Mouse (Mus musculus): Measurements from ENCODE around the gene Esyt3.

Esyt3 gene

DNA sequence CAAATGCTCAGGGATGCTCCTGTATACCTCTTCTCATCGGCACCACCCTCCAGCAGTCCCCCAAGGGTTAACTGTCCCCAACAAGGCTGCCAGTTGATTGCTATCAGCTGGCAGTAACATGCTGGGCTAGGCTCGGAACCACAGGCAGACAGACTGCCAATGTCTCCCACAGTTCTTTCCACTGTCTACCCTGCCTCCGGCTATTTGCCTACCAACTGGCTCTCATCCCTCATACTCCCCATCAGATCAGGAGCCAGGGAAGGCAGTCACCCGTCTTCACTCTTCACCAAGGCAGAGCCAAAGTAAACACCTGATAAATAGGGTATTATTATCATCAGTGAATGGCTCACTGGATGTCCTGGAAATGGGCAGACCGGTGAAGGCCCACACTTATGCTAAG, 3.6 kb downstream of the Esyt3 start:
- no peak for DNase-seq (ENCODE audit: low spot score)

DNA sequence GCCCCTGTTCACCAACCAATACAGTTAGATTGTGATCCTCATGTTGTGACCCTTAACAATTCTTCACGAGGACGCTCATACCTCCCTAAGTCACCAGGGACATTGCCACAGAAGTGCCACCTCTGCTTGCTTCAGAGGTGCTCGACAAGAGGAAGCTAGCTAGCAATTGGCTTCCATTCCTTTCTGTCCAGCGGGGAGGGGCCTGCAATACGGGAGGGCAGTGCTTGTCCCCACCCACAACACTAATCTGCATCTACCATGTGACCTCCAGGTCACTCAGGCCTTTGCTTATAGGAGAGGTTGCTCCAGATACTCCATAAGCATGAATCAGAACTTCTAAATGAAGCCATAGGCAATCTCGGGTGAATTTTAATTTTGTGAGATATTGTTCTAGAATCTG, 5.0 kb downstream of the Esyt3 start:
- no peak for DNase-seq (ENCODE audit: low spot score)

DNA sequence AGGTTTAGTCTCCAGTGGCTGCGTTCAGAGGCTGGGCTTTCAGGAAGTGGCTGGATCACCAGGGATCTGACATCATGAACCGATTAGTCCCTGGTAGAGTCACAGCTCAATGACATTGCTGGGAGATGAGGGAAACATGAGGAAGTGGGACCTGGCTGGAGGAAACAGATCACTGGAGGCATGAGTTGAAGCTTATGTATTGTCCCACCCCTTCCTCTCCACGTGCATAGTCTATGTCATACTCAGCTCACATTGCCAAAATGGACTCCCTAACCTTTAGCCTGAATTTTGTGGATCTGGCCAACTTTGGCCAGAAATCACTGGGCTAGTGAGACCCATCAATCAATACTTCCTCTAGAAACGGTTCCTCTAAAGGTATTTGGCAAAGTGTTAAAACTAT, 5.4 kb downstream of the Esyt3 start:
- no peak for DNase-seq (ENCODE audit: low spot score)

DNA sequence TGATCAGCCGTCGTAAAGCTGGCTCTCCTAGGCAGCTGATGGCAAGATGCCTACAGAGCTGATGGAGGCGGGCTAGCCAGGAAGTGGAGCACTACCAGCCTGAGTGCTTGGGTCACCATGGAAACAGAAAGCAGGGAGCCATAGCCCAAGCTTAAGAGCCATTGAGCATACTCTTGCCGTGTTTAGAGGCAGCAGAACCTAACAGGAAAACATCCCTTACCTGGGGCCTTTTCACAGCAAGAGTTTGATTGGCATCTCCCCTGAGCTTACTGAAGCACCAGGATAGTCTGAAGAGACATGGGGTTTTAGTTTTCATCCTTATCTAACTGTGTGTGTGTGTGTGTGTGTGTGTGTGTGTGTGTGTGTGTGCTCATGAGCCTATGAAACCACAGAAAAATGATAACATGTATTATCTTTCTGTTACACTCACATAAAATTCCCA, 13.0 kb downstream of the Esyt3 start:
- DNase-seq (ENCODE audit: low spot score): no peak

DNA sequence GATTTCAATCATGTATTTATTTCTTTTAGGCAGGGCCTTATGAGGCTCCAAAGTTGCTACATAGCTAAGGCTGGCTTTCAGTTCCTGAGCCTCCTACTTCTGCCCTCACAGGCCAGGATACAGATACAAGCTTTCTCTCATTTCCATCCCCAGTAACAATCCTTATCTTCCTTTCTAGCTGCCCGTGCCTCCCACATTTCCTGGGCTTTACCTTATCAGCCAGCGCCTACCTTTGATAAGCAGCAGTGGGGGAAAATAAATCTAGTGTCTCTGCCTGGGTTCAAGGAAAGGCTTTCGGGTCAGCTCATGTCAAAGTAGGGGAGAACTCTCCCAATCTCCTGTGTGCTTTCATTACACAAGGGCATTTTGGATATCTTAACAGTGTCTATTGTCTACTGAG, 16.8 kb downstream of the Esyt3 start:
- DNase-seq (ENCODE audit: low spot score): no peak

DNA sequence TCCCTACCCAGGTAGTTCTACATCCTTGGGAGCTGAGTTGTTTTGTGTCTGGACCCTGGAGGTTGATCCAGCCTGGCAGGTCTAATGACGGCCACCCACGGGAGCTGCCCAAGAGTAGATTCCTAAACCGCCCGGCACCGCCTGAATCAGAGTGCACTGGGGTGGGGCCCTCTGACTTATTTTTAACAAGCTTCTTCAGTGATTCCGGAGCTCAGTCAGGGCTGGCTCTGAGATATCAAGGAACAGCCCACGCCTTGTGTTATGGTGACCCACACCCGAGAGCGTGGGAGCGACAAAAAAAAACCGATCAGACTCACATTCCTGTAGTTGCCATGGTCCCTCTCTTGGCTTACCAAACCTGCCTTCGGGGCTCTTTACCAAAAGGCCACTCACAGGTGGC, 18.2 kb downstream of the Esyt3 start:
- DNase-seq (ENCODE audit: low spot score): no peak

DNA sequence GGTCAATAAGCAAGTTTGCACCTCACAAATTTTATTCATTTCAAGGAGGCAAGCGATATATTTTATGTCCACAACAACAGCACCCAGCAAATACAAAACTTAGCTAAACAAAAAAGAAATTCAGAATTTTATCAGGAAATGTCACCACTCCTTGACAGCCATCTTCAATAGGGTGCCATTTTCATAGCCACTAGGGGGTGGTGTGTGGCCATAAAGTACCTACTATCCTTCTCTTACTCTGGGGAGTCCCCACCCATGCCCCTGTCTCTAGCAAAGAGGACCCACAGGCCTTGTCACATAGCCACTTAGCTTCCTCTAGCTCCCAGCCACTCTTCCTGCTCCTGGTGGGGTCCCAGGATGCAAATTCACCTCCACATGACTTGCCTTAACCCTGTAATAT, 19.2 kb downstream of the Esyt3 start:
- no peak for DNase-seq (ENCODE audit: low spot score)

DNA sequence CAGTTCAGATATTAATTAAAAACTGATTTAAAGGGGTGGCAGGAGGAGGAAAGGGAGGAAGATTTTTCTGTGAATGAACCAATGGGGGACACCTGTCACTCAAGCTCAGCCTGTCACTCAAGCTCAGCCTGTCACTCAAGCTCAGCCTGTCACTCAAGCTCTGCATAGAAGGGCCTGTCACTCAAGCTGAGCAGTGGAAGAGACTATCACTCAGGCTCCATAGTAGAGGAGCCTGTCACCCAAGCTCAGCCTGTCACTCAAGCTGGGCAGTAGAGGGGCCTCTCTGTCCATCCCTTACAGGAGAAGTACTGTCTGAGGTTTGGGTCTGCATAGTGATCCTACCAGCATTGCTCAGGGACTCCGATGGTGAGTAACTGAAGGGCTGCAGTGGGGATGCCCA, 20.1 kb downstream of the Esyt3 start:
- no peak for DNase-seq (ENCODE audit: low spot score)

DNA sequence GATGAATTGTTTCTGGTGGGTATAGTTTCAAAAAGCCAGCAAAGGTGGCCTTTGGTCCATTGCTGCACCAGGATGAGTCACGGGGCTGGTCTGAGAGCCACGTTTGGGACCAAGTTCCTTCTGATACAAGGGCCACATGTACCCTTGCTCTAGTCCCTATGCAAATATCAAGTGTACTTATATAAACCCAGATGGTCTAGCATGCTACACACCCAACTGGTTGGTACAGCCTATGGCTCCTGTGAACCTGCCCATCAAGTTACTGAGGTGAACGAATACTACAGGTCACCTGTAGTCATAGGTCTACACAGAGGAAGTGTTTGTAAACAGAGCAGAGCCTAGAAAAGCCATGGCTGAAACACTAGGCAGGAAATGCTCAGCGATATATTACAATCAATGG, 21.8 kb downstream of the Esyt3 start:
- no peak for DNase-seq (ENCODE audit: low spot score)

DNA sequence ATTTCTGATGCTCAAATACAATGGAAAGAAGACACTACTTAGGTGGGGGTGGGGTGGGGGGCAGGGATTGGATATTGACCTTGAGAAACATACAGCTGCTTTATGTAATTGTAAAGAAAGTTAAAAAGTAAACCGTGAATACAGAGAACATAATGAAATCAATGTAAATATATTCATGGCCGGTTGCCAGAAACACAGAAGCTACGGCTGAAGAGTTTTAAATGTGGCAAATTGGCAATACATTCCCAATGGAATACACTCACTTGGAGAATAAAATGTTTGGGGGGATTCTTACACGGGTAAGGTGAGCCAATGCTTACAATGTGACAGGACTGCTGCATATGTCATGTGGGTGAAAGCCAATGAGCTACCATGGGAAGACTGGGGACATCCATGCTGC, 31.5 kb downstream of the Esyt3 start:
- DNase-seq (ENCODE audit: low spot score): no peak

DNA sequence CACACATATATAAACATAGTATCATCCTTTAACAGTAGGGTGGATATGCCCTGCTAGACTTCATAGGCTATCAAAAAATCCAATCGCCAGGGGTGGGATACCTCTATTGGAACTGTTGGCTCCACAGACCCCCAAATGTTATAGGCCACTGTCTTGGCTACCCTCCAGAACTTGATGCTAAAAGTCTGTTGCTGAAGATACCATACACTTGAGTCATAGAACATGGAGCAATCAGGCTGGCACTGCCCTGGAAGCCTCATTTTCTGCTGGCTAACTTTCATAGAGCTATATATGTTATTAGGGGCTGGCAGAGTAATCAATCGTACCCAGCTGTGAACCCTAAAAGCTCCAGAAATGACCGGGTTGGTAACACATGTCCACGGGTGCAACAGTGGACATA, 32.4 kb downstream of the Esyt3 start:
- DNase-seq (ENCODE audit: low spot score): no peak

DNA sequence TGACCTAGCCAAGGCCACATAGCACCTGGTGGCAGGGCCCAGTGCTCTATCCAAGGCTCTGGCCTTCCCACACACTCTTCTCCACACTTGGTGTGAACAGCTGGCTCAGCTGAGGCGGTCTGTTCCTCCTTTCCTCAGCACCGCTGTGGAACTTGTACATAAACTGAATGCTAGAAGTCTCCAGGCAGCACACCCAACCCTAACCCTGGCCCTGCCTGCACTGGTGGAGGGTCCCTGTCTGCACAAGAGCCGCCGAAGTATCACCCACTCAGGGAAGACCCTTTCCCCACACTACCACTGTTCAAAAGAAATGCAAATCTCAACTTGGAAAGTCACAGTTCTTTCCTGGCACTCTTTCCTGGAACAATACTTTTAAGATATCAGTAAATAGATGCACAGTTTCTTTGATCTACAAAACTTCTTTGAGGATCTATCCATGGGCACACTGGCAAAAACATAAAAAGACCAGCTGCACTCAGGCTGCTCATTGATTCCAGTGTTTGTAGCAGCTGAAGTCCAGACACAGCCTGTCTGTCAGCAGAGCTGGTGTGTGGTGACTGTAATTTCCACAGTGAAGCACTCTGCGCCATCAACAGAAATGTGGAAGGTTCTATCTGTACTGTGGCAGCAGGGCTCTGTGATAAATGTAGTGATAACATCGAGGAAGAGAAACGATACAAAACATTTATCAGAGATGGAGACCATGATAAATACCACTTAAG, 33.0 kb downstream of the Esyt3 start:
- no peak for DNase-seq (ENCODE audit: low spot score)

DNA sequence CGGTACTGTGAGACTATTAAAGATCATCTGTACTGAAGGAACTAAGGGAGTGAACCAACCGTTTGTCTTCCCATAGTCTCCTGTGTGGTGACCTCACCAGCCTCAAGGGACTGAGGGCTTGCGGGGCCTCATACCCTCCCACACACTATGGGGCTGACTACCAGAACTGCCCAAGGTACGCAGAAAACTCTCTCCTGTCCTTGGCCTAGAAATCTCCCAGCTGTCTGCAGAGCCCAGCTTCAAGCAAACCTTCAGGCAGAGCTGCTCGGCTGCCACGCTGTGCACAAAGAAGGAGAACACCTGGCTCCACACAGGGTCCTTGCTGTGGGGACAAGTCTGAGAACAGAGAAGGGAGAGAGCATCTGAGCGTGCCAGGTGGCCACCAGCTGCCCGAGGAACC, 38.4 kb downstream of the Esyt3 start:
- DNase-seq (ENCODE audit: low spot score): no peak

DNA sequence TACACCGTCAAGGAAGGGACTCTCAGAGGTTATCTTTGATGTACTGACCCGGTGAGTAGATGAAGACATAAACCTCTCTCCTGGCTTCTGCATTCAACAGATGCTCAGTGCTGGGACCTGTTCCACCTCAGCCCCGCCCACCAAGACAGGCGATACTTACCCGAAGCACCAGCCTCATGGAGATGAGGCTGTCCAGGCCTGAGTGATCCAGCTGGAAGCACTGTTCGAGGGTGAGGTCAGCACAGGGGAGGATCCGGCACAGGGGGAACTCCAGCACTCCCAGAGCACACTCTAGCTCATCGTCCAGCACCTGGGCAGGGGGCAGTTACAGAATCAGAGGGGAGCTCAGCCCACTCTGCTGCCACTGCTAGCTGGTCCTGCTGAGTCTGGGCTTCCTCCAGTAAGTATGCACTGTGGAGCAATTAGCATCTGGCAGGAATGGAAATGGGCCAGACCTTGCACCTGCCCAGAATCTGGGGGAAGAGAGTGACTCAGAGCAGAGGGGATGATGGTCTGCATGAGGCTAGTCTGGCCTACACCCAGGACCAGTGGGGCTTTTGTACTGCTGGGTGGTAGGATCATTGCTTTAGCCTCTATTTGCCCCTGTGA, 38.9 kb downstream of the Esyt3 start:
- no peak for DNase-seq (ENCODE audit: low spot score)

DNA sequence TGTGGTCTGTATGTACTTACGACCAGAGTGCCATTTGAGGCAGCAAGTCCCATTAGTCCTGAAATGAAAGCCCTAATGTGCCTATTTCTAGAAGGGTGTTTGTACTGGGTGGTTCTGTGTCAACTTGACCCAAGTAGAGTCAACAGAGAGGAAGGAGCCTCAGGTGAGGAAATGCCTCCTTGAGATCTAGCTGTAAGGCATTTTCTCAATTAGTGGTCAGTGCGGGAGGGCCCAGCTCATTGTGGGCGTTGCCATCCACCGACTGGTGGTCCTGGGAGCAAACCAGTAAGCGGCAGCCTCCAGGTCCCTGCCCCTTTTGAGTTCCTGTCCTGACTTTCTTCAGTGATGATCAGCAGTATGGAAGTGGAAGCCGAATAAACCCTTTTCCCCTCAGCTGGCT, 52.1 kb downstream of the Esyt3 start:
- DNase-seq (ENCODE audit: low spot score): no peak

DNA sequence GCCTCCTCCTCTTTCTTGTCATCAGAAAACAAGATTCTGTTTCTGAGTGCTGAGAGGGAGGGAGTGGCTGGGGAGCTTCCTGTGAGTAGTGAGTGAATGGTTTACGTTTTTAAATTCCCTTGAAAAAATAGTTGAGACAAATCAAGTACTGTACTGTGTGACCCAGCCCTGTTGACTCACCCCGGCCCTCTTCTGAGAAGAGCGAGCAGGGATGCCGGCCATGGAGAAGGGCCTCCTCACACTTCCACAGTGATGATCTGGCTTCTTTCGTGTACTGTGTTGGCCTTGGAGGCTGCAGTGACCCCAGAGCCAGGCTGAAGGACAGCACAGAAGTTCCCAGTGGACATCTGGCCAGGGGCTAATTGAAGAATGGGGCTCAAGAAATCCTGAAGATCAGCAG, 54.1 kb downstream of the Esyt3 start:
- no peak for DNase-seq (ENCODE audit: low spot score)
